ENCODE assay signal across 12 mouse cellular contexts in the genomic region with DNA sequence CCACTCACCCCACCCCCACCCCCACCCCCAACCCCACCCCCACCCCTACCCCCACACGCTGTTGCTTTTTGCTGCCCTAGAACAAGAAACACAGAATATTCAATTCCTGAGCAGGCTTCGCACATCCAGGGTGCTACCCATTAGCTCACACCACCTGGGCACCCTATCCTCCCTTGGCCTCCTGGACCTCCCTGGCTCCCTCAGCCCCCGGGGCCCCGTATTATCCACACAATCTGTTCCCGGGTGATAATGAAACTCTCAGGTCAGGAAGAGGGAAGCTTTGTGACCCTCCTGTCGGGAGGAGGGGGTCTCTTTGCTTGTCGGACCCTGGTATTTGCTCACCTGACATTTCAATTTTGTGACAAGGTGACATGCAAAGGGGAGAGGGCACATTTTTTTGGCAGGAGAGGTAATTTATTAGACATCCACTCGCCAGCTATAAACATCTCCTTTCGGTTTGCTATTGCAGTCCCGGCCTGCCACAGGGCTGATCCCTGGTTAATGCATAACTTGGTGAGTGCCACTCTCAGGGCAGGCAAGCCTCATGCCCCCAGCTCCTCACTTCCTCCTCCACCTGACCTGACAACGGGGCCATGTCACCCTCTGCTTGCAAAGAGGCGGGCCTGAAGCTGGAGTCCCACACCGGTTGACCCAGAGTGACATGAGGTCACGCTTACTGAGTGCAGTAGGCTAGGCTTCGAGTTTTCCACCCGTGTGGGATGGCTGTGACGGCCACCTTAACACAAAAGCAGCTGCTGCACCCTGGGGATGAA.
DNase-seq lines count a peak whose midpoint lies in the region; ATAC-seq and TF ChIP-seq lines count a peak whose summit lies in the region.
"Had no signal": no experiment of that assay in that cellular context is flagged by ENCODE, and none has a peak within 500 bp of the region (broad histone marks: within the 10 kb centered on the region; RNA-seq: fewer than 3 reads in every experiment).

No protein-coding gene starts in this region.

- 68% methylated on average over 17 of the region's 17 CpGs for WGBS in forebrain, embryonic 13.5 days
- WGBS in forebrain, embryonic 15.5 days: 70% methylated on average over 17 of the region's 17 CpGs
- 21% methylated on average over 17 of the region's 17 CpGs for WGBS in kidney, postnatal 0 days
- 35% methylated on average over 17 of the region's 17 CpGs for WGBS in lung, adult 2 months
- 35% methylated on average over 16 of the region's 17 CpGs for WGBS in stomach, embryonic 15.5 days
- WGBS in midbrain, embryonic 13.5 days: 56% methylated on average over 17 of the region's 17 CpGs

- TF ChIP-seq POLR2A in lung, adult 2 months (IDR thresholded peaks at IDR 0.05; ENCODE audit: borderline replicate concordance, extremely low read depth, low read depth, low read length): no peak

- intact Hi-C loops in heart, postnatal 10 days (cut with DNase I): no loop called here

- no peak overlapping the region for H3K4me2 ChIP-seq in forebrain, embryonic 13.5 days
- no peak overlapping the region for H3K4me2 ChIP-seq in forebrain, embryonic 15.5 days (replicated peaks)
- peak overlapping the region; percentile 43 for H3K4me2 ChIP-seq in kidney, postnatal 0 days (ENCODE audit: low read length)
- H3K4me2 ChIP-seq in stomach, embryonic 15.5 days: peak overlapping the region; percentile 43
- H3K4me2 ChIP-seq in midbrain, embryonic 13.5 days (replicated peaks): no peak overlapping the region
- H3K4me2 ChIP-seq: embryonic facial prominence, embryonic 12.5 days; hindbrain, embryonic 12.5 days had no signal

- no peak for ATAC-seq in forebrain, embryonic 13.5 days
- no peak for ATAC-seq in forebrain, embryonic 15.5 days (replicated peaks)
- ATAC-seq in kidney, postnatal 0 days (replicated peaks; ENCODE audit: low FRiP score, low read depth): peak; percentile 87
- peak; percentile 82 for ATAC-seq in stomach, embryonic 15.5 days (ENCODE audit: insufficient read depth, low FRiP score, low read depth)
- ATAC-seq in midbrain, embryonic 13.5 days: no peak

- H3K27ac ChIP-seq in forebrain, embryonic 13.5 days: no peak overlapping the region
- H3K27ac ChIP-seq in forebrain, embryonic 15.5 days (replicated peaks): no peak overlapping the region
- peak overlapping the region; percentile 84 for H3K27ac ChIP-seq in kidney, postnatal 0 days
- peak overlapping the region; percentile 79 for H3K27ac ChIP-seq in stomach, embryonic 15.5 days
- H3K27ac ChIP-seq in midbrain, embryonic 13.5 days: no peak overlapping the region
- H3K27ac ChIP-seq: embryonic facial prominence, embryonic 12.5 days; hindbrain, embryonic 12.5 days had no signal

- no peak overlapping the region for H3K4me3 ChIP-seq in forebrain, embryonic 13.5 days
- H3K4me3 ChIP-seq in forebrain, embryonic 15.5 days: no peak overlapping the region
- no peak overlapping the region for H3K4me3 ChIP-seq in kidney, postnatal 0 days (replicated peaks; ENCODE audit: low read depth, low read length)
- H3K4me3 ChIP-seq in lung, adult 2 months (replicated peaks; ENCODE audit: extremely low read depth, low read depth, low read length): no peak overlapping the region
- H3K4me3 ChIP-seq in stomach, embryonic 15.5 days (replicated peaks): peak overlapping the region; percentile 18; the same call in 1 of the 2 replicates
- H3K4me3 ChIP-seq in midbrain, embryonic 13.5 days (replicated peaks): no peak overlapping the region
- H3K4me3 ChIP-seq: embryonic facial prominence, embryonic 12.5 days; hindbrain, embryonic 12.5 days had no signal

- no peaks in the 10 kb centered on the region for H3K36me3 ChIP-seq in forebrain, embryonic 13.5 days (ENCODE audit: poor library complexity, severe bottlenecking)
- no peaks in the 10 kb centered on the region for H3K36me3 ChIP-seq in forebrain, embryonic 15.5 days
- H3K36me3 ChIP-seq in kidney, postnatal 0 days (ENCODE audit: insufficient read depth, low read length): no peaks in the 10 kb centered on the region
- H3K36me3 ChIP-seq in stomach, embryonic 15.5 days: no peaks in the 10 kb centered on the region
- H3K36me3 ChIP-seq in midbrain, embryonic 13.5 days: no peaks in the 10 kb centered on the region
- H3K36me3 ChIP-seq: embryonic facial prominence, embryonic 12.5 days; hindbrain, embryonic 12.5 days had no signal

- no peaks in the 10 kb centered on the region for H3K9me3 ChIP-seq in forebrain, embryonic 13.5 days (replicated peaks)
- no peaks in the 10 kb centered on the region for H3K9me3 ChIP-seq in forebrain, embryonic 15.5 days
- H3K9me3 ChIP-seq in kidney, postnatal 0 days (replicated peaks; ENCODE audit: low read length): no peaks in the 10 kb centered on the region
- no peaks in the 10 kb centered on the region for H3K9me3 ChIP-seq in stomach, embryonic 15.5 days
- H3K9me3 ChIP-seq in midbrain, embryonic 13.5 days: no peaks in the 10 kb centered on the region
- H3K9me3 ChIP-seq: embryonic facial prominence, embryonic 12.5 days; hindbrain, embryonic 12.5 days had no signal

- peaks cover 20% of the 10 kb centered on the region; the same call in 1 of the 2 replicates for H3K27me3 ChIP-seq in forebrain, embryonic 13.5 days
- peaks cover 4% of the 10 kb centered on the region; the same call in 1 of the 2 replicates for H3K27me3 ChIP-seq in forebrain, embryonic 15.5 days
- no peaks in the 10 kb centered on the region for H3K27me3 ChIP-seq in kidney, postnatal 0 days (ENCODE audit: insufficient read depth, low read length)
- H3K27me3 ChIP-seq in stomach, embryonic 15.5 days (replicated peaks): no peaks in the 10 kb centered on the region
- peaks cover 28% of the 10 kb centered on the region for H3K27me3 ChIP-seq in midbrain, embryonic 13.5 days

- no peak for TF ChIP-seq CTCF in kidney, postnatal 0 days (IDR thresholded peaks at IDR 0.05; ENCODE audit: low read depth)
- TF ChIP-seq CTCF in lung, adult 2 months (IDR thresholded peaks at IDR 0.05; ENCODE audit: insufficient read depth, low read length): no peak

- H3K9ac ChIP-seq in forebrain, embryonic 13.5 days: peak overlapping the region; percentile 21; the same call in 1 of the 2 replicates
- no peak overlapping the region for H3K9ac ChIP-seq in forebrain, embryonic 15.5 days (replicated peaks)
- no peak overlapping the region for H3K9ac ChIP-seq in kidney, postnatal 0 days (ENCODE audit: low read depth, low read length)
- H3K9ac ChIP-seq in stomach, embryonic 15.5 days: no peak overlapping the region
- H3K9ac ChIP-seq in midbrain, embryonic 13.5 days (replicated peaks): no peak overlapping the region
- H3K9ac ChIP-seq: embryonic facial prominence, embryonic 12.5 days; hindbrain, embryonic 12.5 days had no signal

- no peaks in the 10 kb centered on the region for H3K4me1 ChIP-seq in forebrain, embryonic 13.5 days
- no peaks in the 10 kb centered on the region for H3K4me1 ChIP-seq in forebrain, embryonic 15.5 days
- peaks cover 12% of the 10 kb centered on the region; the same call in 1 of the 2 replicates for H3K4me1 ChIP-seq in kidney, postnatal 0 days (replicated peaks; ENCODE audit: insufficient read depth, low read length)
- H3K4me1 ChIP-seq in lung, adult 2 months (ENCODE audit: control insufficient read depth, insufficient read depth, low read length): peaks cover 6% of the 10 kb centered on the region
- peaks cover 33% of the 10 kb centered on the region for H3K4me1 ChIP-seq in stomach, embryonic 15.5 days
- peaks cover 17% of the 10 kb centered on the region for H3K4me1 ChIP-seq in midbrain, embryonic 13.5 days (replicated peaks)
- H3K4me1 ChIP-seq: embryonic facial prominence, embryonic 12.5 days had no signal

- DNase-seq in kidney, postnatal 0 days (ENCODE audit: low spot score): peak; percentile 62
- DNase-seq in lung, adult 2 months: peak; percentile 60
- no peak for DNase-seq in embryo, embryonic 9.5 days (ENCODE audit: extremely low spot score)
- no peak for DNase-seq in heart, postnatal 10 days
- DNase-seq: gastrocnemius, postnatal 10 days; right cerebral cortex, postnatal 14 days had no signal

Comparison
In these comparisons a context has a peak if more than half of its experiments do, and no peak if none do; other contexts are left out.
1. ATAC-seq: peak in kidney, postnatal 0 days (single experiment) and stomach, embryonic 15.5 days (single experiment); none in forebrain, embryonic 13.5 days (single experiment), forebrain, embryonic 15.5 days (single experiment) and midbrain, embryonic 13.5 days (single experiment).
2. H3K27ac ChIP-seq: peak in kidney, postnatal 0 days (single experiment) and stomach, embryonic 15.5 days (single experiment); none in forebrain, embryonic 13.5 days (single experiment), forebrain, embryonic 15.5 days (single experiment) and midbrain, embryonic 13.5 days (single experiment).
3. H3K4me2 ChIP-seq: peak in kidney, postnatal 0 days (single experiment) and stomach, embryonic 15.5 days (single experiment); none in forebrain, embryonic 13.5 days (single experiment), forebrain, embryonic 15.5 days (single experiment) and midbrain, embryonic 13.5 days (single experiment).
4. DNase-seq: peak in kidney, postnatal 0 days (single experiment) and lung, adult 2 months (single experiment); none in embryo, embryonic 9.5 days (single experiment) and heart, postnatal 10 days (0 of 2).